Mouse (Mus musculus) ZHBTc4 (cell line): ENCODE measurements around the gene Kcnmb4.

ENCODE experiments used
- DNase-seq: peaks from one replicate; pipeline ENCODE4 v3.0.0-alpha.2; 2011; ENCODE audit warnings: low read depth, low spot score

Kcnmb4 gene

DNA sequence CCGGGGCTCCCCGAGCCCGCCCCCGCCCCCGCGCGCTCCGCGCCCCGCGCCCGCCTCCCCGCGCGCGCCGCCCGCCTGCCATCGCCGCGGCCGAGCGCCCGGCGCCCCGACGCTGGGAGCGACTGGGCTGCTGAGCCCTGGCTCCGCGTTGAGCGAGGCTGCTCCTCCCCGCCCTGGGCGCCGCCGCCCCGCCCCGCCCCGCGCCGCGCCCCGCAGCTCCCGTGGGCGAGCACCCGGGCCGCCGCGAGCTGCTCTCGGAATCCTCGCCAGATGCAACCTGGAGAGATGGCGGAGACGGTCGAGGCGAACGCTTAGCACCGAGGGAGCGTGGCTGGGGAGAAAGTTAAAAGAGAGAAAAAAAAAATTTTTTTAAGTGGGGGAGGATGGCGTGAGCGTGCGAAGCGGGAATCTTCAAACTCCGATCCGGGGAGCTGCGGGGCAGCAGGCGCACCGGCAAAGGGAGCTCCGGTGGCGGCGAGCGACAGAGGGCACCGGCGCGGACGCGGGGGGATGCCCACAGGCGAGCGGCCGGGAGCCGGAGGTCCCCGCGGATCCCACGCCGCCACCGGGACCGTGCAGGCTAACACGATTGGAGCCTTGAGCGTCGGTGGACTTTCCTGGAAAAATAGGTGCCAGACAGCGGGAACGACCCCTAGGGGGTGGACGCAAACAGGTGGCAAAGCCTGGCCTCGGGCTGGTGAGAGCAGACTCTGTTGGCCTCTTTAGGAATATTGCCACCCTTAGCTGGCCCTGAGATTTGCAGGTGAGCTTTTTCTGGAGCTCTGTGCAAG lies at the start of gene Kcnmb4:
Kcnmb4 (minus strand) TSS at position 120 of the 791 bp plus-strand sequence.
- peak; percentile 62 for DNase-seq

DNA sequence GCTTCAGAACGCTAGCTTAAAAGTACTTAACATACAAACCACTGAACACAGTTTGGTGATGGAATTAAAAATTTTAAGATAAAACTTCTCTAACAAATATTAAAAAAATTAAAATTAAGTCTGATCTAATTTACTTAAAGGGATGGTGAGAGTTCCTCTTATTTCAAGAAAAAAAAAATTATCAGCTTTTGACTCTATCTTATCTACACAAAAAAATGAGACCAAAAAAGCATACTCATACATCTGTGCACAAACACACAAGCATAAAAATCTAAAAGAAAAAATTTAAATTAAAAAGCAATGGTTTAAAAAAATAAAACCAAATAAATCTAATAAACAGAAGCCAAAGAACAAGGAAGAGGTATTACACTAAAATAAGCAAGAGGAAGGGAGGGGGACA lies 45.9 kb upstream of the Kcnmb4 start:
- DNase-seq: no peak

DNA sequence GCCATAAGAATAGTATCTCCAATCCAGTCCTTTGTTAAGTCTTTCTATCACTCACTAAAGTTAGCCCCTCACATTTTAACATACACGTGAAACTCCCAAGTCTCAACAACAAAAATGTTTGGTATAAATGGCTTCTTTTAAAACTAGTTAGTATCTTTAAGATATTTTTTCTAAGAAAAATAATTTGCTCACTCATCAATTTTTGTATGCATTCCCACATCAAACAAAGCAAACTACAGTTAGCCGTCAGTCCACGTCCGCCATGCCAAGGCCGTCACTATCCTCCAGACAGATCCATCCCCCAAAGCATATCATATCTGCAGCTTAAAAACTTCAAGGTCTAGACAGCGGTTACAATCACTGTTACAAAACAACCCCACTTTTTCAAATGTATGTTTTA lies 41.9 kb upstream of the Kcnmb4 start:
- no peak for DNase-seq

DNA sequence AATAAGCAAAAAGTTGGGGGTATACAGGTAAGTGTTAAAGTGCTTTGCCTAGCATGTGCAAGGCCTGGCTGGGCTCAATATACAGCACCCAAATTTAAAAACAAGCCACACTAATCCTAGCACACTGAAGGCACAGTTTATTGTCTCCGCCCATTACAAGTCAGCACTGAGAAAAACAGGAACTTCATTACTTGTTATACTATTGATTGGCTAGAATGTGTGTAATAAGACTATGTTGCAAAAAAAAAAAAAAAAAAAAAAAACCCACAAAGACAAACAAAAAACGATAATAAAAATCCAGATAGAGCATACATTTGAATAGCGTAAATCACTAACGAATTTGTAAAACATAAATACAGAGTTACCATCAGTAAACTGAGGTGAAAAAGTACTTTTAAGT lies 41.5 kb upstream of the Kcnmb4 start:
- DNase-seq: no peak

DNA sequence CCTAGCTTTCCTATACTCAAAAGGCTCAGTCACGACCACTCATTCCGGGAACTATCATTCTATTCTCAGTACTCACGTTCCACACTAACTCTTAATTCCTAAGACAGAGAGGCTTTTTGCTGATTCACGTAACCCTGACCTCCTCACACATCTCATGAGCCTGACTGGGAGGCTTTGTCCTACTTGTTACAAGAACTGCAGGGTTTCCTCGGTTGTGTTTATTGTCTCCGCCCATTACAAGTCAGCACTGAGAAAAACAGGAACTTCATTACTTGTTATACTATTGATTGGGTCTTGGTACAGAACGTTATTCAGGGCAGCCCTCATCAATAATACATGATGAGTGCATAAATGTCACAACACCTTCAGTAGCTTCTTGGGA lies 39.6 kb upstream of the Kcnmb4 start:
- peak; percentile 61 for DNase-seq

DNA sequence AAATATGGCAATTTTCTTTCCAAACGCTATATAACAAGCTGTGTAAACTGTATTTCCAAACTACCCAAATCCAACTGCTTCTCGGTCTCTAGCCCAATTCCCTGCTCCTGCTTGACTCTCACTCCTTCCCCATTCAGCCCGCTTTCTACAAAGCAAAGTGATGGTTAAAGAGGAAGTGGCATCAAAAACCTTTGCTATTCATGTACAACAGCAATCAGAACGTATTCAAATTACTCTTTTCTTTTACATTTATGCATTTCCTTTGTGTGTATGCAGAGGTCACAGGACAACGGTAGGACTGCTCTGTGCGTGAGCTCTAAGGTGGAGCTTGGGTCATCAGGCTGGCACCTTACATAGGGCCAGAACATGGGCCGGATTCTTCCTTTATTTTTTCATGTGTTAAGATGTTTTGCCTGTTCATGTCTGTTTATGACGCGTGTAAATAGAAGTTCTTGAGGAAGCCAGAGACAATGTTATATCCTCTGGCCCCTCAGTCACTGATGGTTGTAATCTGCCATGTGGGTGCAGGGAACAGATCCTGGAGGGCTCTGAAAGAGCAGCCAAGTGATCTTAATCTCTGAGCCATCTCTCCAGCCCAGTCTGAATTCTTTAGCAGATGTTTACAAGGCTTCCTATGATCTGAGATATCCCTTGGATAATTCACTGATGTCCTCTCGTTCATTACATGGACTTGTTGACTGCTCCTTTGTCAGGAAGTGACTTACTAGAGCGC lies 39.0 kb upstream of the Kcnmb4 start:
- peak; percentile 83 for DNase-seq

DNA sequence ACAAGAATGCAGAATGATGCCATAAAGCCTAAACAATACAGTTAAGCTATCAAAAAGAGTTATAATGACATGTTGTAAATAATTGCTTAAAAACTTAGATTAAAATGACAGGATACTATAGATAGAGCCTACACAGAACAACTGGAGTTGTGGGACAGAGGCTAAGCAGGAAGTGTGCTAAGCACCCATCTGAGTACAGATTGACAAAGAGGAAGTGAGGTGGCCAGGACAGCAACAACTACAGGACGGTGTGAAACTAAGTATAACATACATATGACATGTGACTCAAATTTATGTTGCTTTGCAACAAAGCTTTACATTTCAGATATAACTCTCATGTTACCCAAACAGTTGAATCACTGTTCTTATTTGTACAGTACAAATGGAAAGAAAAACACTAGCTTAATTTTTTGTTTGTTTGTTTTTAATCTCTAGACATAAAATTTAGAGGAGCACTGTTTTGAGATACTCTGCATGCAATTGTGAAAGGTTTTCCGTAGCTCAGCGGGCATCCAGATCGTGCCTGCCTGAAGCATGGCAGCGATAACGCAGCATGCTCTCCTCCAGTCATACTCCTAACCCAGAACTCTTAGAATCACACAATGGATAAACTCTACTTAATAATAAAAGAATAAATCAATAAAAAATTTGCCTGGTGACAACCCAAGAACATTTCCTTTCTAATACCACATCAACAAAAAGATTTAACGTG lies 31.8 kb upstream of the Kcnmb4 start:
- DNase-seq: no peak

DNA sequence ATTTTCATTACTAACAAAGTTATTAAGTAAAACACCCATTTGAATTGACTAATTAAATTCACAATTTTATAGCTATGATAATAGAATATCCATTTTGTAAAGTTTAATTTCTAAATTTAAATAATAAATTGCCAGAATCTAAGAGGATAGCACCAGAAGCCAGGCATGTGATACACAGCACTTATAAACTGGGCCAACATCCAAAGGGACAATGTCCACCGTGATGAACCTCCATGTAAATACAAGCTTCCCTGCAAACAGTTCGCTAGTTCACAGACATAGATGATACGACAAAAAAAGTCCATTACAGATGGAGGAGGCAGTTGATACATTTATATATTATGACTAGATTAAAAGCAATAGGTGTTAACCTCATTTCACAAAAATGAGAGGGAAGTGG lies 19.1 kb upstream of the Kcnmb4 start:
- no peak for DNase-seq

DNA sequence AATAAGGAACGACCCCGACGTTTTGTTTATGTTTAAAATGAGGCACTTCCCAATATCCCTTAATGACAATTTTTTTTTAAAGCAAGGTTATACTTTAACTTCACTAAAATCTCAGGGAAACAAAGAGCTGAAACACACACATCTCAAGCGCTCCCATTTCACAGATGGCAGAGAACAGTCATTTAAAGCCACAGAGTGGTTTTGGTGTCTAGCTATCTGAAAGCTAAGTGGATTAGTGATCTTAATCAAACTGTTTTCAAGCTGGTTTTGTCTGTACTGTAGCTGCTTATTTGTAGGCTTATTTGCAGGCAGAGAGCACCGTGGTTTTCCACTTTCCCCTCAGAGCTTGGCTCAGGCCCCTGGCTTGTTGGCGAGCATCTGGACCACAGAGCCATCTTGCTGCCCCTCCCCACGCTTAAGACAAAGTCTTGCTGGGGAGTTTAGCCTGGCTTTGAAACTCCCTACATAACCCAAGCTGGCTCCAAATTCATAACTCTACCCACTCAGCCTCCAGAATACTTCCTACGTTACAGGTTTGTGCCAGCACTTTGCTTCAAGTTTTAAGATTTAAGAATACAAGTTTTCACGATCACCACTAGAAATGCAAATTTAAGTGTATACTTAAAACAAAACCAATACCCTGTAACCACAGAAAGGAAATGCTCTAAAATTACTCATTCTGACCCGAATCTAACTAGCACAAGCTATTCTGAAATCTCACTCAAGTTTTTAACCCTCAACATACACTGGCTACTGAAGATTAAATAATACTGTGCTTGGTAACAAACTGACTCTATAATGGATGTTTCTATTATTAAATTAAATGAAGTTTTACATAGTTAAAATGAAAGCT lies 13.4 kb upstream of the Kcnmb4 start:
- no peak for DNase-seq

DNA sequence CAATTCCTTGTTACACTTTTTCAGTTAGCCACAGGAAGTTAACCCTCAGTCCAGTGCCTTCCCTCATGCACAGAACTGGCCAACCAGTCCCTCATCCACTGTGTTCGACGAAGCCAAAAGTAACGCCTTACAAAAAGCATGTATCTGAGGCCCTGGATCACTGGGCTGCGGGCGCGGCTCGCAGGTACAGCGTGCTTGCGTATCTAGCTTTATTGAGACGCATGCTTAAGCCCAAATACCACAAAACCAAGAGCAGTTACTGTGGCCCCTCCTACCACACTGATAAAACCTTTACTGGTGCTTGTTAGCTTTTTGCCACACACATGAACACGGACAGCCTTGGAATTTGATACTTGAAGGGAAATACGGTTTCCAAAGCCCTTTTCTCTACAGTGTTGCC lies 8.2 kb upstream of the Kcnmb4 start:
- no peak for DNase-seq

DNA sequence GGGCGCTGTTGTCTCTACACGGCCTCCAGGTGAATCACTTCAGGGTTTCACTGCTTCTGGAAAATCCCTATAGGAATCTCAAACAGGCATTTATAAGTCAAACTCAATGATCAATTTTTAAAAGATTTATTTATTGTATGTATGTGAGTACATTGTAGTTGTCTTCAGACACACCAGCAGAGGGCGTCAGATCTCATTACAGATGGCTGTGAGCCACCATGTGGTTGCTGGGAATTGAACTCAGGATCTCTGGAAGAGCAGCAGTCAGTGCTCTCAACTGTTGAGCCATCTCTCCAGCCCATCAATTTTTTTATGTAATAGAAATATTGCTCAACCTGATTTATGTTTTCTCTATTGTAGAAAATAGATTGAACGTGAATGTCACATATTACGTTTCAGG lies 7.3 kb upstream of the Kcnmb4 start:
- DNase-seq: no peak

DNA sequence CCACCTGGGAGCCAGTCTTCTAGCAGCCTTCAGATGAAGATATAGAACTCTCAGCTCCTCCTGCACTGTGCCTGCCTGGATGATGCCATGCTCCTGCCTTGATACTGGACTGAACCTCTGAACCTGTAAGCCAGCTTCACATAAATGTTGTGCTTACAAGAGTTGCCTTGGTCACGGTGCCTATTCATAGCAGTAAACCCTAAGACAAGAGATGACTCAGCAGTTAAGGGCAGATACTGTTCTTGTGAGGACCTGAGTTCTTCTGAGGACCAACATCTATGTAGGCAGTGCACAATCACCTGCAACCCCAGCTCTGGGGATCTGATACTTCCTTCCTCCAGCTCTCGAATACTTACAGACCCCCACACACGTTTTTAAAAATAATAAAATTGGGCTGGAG lies 2.9 kb upstream of the Kcnmb4 start:
- DNase-seq: no peak

DNA sequence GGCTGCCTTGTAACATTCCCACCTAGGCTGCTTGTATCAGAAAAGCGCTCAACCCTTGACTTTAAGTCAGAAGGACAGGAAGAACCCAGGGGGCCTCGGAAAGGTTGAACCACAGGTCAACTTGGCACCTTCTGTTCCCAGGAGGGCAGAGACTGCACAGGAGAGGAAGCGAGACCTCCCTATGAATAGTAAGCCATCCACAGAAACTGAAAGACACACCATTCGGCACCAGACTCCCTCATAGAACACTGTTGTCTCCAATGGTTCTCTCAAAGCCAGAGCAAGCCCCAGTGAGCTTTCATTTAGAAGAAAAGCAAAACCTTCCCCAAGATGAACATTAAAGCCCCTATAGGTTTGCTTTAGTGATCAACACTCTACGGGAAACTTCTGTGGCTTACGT lies 2.0 kb upstream of the Kcnmb4 start:
- no peak for DNase-seq

DNA sequence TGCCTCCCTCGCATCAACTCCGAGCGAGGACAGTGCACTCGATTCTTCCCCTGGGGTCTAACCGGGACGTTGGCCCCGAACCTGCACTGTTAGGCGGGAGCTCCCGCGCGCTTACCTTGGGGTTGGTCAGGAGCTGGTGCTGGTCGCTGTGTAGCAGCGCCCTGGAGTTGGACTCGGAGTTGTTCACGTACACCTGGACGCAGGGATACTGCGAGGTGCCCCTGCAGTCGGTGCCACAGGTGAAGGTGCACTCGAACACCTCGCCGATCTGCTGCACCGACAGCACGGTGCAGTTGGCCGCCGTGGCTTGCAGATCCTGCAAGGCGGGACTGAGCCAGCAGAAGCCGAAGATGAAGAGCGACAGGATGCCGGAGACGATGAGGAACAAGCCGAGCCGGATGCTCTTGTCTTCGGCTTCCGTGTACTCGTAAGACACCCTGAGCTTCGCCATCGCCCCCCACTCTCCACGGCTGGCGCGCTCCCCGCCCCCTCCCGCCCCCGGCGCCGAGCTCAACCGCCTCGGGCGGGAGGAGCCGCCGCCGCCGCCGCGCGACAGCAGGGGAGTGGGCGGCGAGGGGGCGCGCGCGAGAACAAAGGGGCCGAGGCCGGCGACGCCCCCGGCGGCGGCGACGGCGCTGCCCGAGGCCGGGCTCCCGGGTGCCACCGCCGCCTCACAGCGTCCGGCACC lies 463 bp downstream of the Kcnmb4 start:
- peak; percentile 83 for DNase-seq

DNA sequence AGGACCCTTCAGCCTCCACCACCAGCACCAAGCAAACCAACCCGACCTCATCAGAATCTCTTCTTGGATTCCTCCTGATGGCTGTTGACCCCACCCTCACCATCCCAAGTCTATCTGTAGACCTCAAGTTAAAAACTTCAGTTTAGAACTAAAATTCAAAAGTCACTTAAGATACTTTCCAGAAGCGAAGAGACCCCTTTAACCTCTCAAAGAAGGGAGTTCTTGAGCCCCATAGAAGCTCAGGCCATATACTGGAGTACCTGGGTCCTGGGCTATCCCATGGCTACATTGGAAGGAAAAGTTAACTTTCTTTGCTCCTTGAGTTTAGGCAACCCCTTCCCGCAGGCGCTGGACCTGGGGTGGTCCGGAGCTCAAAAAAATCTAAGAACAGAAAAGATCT lies 1.1 kb downstream of the Kcnmb4 start:
- no peak for DNase-seq

DNA sequence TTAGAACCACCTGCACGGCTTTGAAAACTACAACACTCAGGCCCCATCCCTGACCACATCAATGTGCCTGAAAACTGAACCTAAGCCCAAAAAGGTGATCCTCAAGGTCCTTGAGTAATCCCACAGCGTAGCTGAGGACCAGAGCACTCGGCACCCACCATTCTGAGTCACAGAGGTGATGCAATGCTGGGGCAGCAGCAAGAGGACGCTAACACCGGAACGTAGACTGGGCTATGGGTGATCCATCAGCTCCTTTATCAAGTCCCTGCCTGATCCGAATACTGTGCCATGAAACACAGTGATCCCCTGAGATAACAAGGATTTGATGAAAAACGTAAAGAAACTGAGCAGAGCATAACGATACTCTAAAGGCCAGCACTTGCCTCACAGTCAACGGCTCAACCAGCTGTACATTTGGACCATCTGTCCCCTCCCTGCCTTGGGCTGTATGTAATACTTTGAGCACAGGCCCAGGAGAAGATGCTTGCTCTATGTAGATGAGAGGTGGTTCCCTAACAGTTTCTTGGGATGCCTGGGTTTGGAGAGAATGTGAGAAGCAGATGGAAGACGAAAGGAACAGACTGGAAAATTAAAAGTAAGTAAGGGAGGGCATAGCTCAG lies 3.3 kb downstream of the Kcnmb4 start:
- no peak for DNase-seq

DNA sequence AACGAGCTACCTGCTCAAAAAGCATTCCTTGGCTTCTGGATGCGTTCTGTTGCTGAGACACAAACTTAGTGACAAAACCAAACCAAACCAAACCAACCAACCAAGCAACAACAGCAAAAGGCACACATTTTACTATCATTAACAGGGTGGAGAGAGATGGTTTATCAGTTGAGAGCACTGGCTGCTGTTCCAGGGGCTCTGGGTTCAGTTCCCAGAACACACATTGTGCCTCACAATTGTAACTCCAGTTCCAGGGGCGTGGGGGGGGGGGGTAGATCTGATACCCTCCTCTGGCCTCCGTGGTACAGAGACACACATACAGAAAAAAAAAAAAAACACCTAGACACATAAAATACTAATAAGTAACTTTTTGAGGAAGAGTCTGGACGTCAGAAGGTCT lies 5.6 kb downstream of the Kcnmb4 start:
- DNase-seq: no peak

DNA sequence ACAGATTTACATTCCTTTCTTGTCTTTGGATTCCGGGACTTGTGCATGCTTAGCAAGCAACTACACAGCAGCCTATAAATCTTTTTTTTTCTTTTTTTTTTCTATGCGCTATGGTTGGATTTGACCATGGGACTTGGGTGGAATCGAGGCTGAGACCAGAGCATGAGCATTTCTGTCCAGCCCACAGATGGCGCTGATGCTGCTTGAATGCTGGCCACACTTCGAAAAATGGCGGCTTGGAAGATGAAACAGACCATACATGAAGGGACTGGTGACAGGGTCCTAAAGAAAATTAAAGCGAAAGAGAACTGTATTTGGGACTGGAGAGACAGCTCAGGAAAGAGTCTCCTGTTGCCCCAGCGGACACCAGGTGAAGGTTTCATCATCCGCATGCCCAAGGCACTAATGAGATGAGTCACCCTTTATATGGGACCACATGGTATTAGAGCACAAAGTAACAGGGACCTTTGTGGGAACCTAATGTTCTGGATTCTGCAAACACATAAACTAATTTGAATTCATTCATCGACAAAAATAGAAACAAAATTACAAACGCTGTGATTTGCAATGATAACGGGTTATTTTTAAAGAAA lies 9.8 kb downstream of the Kcnmb4 start:
- DNase-seq: peak; percentile 60

DNA sequence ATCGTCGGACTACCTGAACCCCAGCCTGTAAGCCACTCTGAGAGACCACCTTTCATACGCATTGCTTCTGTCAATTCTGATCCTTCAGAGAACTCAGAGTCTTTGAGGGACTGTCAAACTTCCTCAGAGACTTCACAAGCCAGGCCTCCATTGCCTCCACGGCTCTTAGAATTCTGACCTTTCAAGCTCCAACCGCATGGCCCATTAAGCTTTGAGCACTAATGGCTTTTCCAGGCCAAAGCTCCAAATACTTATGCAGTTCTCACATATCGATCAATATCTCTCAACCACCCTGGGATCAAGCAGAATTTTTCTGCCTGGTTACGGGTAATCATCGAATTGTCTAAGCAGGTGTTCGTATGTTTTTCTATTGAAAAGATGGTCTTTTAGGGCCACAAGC lies 12.2 kb downstream of the Kcnmb4 start:
- DNase-seq: no peak

DNA sequence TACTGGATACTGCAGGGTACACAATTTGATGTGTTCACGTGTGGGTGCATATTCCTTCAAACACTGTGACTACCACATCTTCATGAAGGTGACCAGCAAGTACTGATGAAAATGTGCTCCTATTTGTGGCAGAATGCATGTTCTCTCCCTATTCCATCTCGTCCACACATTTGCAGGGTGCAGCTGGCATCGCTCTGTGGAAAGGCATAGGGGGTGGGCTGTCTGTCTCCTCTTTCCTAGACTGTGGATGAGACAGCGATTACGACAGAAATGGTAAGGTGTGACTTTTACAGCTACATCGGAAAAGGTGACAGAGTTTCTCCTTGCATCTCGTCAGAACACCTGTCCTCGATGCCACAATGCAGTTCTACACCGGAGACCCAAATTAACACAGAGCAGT lies 14.9 kb downstream of the Kcnmb4 start:
- DNase-seq: no peak
